Mouse (Mus musculus) right cerebral cortex, postnatal 10 days (tissue): ENCODE measurements at regions not wholly inside any gene's neighbourhood (a gene's known extent, or its start where the extent isn't known, plus 50 kb on each side); places are given as distances from the start of the nearest gene placed in this dataset.
A peak's percentile ranks its signal among the peaks of the same experiment; 100 is the strongest.

Experiments
- DNase-seq, 2 experiments: peaks; one replicate each; pipeline ENCODE4 v3.0.0; 2021; ENCODE audit warnings: low spot score in 2 of 2

- DNase-seq, result peak in 1 of 2 experiments; percentile 33
These were observed 222.8 kb upstream of the 4931408C20Rik start for GRCm38 (mm10) chr1:26909926-26910665.

- no peak for DNase-seq
These were observed 215.0 kb upstream of the 4931408C20Rik start for GRCm38 (mm10) chr1:26902306-26902705.

GRCm38 (mm10) chr1:26857433-26857832 lies 170.2 kb upstream of the 4931408C20Rik start:
- DNase-seq, result no peak

- DNase-seq, result peak in 1 of 2 experiments; percentile 23
These were observed 166.5 kb upstream of the 4931408C20Rik start for GRCm38 (mm10) chr1:26853802-26854201.

GRCm38 (mm10) chr1:26809259-26809658 lies 122.0 kb upstream of the 4931408C20Rik start:
- no peak for DNase-seq

GRCm38 (mm10) chr1:26765076-26765475 lies 77.8 kb upstream of the 4931408C20Rik start:
- no peak for DNase-seq
